Mouse (Mus musculus) midbrain, embryonic 15.5 days (tissue): Measurements from ENCODE around the gene Hist1h1b. TPM values are rescaled to one million over a fixed set of nuclear protein-coding genes. Genes with fewer than 3 reads are reported as not detected.
"Not testable (repeated sequence)": the region's sequence is repeated elsewhere in the genome, so short reads cannot be mapped to it uniquely, and the experiment has no call there.

ENCODE experiments used
- ATAC-seq: fragments of 200-750 bp; cut with Nextera tagmentation; replicated peaks from 2 replicates; pipeline ENCODE4 v1.8.0; 2017; ENCODE audit warnings: moderate TSS enrichment
- H3K27ac ChIP-seq: fragments of 300-500 bp; sonication (generic); 2 replicates; pipeline ENCODE4 v1.5.1; 2015; ENCODE audit warnings: mild to moderate bottlenecking, inconsistent platforms
- H3K27me3 ChIP-seq: fragments of 300-500 bp; sonication (generic); replicated peaks from 2 replicates; pipeline ENCODE4 v1.6.1; 2015; ENCODE audit warnings: inconsistent platforms
- H3K36me3 ChIP-seq: fragments of 300-500 bp; sonication (generic); replicated peaks from 2 replicates; pipeline ENCODE4 v1.6.1; 2015; ENCODE audit warnings: inconsistent platforms
- H3K4me1 ChIP-seq: fragments of 300-500 bp; sonication (generic); 2 replicates; pipeline ENCODE4 v1.6.1; 2015; ENCODE audit warnings: inconsistent platforms
- H3K4me2 ChIP-seq: fragments of 300-500 bp; sonication (generic); 2 replicates; pipeline ENCODE4 v1.6.1; 2015; ENCODE audit warnings: inconsistent platforms, mild to moderate bottlenecking, moderate library complexity
- H3K4me3 ChIP-seq: fragments of 300-500 bp; sonication (generic); 2 replicates; pipeline ENCODE4 v1.5.1; 2015; ENCODE audit warnings: mild to moderate bottlenecking, inconsistent platforms
- H3K9ac ChIP-seq: fragments of 300-500 bp; sonication (generic); 2 replicates; pipeline ENCODE4 v1.6.1; 2015; ENCODE audit warnings: mild to moderate bottlenecking, inconsistent platforms
- H3K9me3 ChIP-seq: fragments of 300-500 bp; sonication (generic); 2 replicates; pipeline ENCODE4 v1.6.1; 2016; ENCODE audit warnings: inconsistent platforms
- WGBS: fragments of 180-500 bp; shearing (Covaris S2); methylation state at CpG from one replicate; pipeline ENCODE4 v1.1.7; 2015; ENCODE audit warnings: mixed read lengths; 5-methylcytosine and 5-hydroxymethylcytosine counted together
- polyA plus RNA-seq: library from polyadenylated mRNA; unstranded; fragments of >200 nt; fragmentation: Nextera tagmentation; extraction: Ambion mirVana; gene quantifications from 2 replicates; pipeline ENCODE4 v1.2.1, GENCODE M21; 2015

The Hist1h1b gene
- polyA plus RNA-seq, 1 experiment from 2014 or later = 3.4 TPM

DNA sequence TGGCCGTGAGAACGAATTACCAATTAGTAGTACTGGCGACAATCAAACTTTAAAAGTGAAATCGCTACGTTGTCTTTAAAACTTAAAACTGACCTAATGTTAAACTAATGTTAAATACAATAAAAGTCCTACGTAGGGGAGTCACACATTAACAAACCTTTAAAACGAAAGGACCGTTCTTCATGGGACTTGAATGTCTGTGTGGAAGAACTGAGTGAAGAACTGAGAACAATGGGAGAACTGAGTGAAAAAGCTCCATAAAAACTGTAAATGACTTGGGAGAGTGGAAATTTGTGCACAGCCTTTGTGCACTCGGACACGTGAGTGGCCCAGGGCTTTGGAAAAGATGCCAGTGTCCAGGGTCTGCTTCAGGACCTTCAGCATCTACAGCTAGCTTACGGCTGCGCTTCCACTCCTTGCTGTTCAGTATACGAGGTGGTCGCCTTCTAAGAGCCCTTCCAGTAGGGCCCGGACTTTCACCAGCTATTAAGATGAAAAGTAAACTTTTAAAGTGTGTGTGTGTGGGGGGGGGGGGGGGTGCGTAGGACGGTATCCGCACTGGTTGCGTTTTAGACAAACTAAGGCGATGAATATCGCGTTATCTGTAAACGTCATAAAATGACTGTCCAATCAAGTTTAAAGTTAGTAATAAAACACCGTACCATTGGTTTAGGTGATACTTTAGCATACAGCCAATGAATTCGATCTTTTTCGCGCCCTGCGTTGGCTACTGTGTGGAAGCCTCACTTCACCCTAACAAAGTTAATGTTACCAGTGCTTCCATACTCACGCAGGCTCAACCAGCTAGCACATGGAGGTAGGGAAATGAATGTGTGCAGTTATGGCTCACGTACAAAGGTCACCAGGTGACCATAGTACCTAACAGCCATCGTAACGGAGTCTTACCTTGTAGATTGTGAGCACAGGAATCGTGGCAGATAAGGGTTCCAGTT, 1.3 kb downstream of the Hist1h1b start:
- H3K27me3 ChIP-seq = no peaks in the 10 kb centered on the region
- WGBS = 5% methylated on average over 33 of the region's 33 CpGs
- no peaks in the 10 kb centered on the region for H3K9me3 ChIP-seq
- H3K9ac ChIP-seq = peak overlapping the region; percentile 51
- peaks cover 36% of the 10 kb centered on the region for H3K4me1 ChIP-seq
- H3K4me2 ChIP-seq = peak overlapping the region; percentile 94
- H3K36me3 ChIP-seq = no peaks in the 10 kb centered on the region
- peak; percentile 96 for ATAC-seq
- peak overlapping the region; percentile 68 for H3K27ac ChIP-seq
- H3K4me3 ChIP-seq = peak overlapping the region; percentile 54

- no peak for ATAC-seq
- 71% methylated on average over 1 of the region's 1 CpGs for WGBS
Measured at GRCm38 (mm10) chr13:21755707-21756106, 24.7 kb downstream of the Hist1h1b start.

DNA sequence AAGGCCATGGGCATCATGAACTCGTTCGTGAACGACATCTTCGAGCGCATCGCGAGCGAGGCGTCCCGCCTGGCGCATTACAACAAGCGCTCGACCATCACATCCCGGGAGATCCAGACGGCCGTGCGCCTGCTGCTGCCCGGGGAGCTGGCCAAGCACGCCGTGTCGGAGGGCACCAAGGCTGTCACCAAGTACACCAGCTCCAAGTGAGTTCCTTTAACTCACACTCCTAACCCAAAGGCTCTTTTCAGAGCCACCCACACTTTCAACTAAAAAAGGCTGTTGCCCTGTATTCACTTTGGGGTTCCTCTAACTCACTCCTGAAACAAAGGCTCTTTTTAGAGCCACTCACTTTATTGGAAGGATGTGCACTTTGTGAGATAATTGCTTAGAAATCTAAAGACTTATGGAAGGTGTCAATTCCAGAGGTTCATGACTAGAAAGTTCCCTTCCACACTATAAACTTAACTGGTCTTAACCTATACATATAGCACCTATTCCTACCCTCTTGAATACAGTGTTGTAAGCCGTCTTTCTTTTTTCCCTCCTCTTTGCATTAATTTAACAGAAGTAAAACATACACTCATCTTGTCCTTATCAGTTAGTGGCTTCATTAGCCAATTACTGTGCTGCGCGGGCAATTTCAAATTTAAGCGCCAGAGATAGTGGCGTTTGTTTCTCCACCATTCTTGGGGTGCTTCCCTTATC, 26.0 kb downstream of the Hist1h1b start:
- H3K9ac ChIP-seq = peak overlapping the region; percentile 31
- under 1% methylated on average over 26 of the region's 26 CpGs for WGBS
- ATAC-seq = peak; percentile 2

More at GRCm38 (mm10) chr13:21755707-21756106, 24.7 kb downstream of the Hist1h1b start:
- H3K9ac ChIP-seq = no peak overlapping the region
- no peak overlapping the region for H3K4me3 ChIP-seq
- no peaks in the 10 kb centered on the region for H3K36me3 ChIP-seq
- no peaks in the 10 kb centered on the region for H3K9me3 ChIP-seq
- H3K27ac ChIP-seq = no peak overlapping the region
- H3K27me3 ChIP-seq = no peaks in the 10 kb centered on the region
- H3K4me1 ChIP-seq = peaks cover 14% of the 10 kb centered on the region
- no peak overlapping the region for H3K4me2 ChIP-seq

DNA sequence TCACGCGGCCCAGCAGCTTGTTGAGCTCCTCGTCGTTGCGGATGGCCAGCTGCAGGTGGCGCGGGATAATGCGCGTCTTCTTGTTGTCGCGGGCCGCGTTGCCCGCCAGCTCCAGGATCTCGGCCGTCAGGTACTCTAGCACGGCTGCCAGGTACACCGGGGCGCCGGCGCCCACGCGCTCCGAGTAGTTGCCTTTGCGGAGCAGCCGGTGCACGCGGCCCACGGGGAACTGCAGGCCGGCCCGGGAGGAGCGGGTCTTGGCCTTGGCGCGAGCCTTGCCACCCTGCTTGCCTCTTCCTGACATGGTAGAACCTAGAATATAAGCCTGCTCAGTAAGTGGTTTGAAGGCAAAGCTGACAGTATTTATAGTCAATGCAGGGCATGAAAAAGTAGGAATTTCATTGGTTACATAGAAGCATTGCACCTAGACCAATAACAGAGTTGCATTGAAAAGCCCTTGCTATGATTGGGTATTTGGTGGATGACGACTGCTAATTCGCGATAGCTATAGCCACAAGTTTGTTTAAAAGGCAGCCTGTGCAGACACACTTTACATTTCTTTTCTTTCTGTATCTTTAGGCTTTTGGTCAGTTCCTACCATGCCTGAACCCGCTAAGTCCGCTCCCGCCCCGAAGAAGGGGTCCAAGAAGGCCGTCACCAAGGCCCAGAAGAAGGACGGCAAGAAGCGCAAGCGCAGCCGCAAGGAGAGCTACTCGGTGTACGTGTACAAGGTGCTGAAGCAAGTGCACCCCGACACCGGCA, 26.7 kb downstream of the Hist1h1b start, which contains the start of the genes Hist1h2ak and Hist1h2bn:
Gene Hist1h2ak (minus strand): TSS at position 304 of the 762 bp plus-strand sequence.
Gene Hist1h2bn (plus strand): TSS at position 600 of the 762 bp plus-strand sequence.
- peak within 1 kb of the TSS; percentile 79 for H3K4me2 ChIP-seq
- H3K27ac ChIP-seq = peak within 1 kb of the TSS; percentile 95
- H3K36me3 ChIP-seq, H3K9me3 ChIP-seq, H3K27me3 ChIP-seq: not testable (repeated sequence)
- under 1% methylated on average over 47 of the region's 50 CpGs for WGBS
- peak within 1 kb of the TSS; percentile 42 for H3K9ac ChIP-seq
- peaks cover 22% of the 10 kb centered on the region for H3K4me1 ChIP-seq
- ATAC-seq = peak; percentile 97
- peak within 1 kb of the TSS; percentile 49 for H3K4me3 ChIP-seq

More for the DNA sequence above, 26.0 kb downstream of the Hist1h1b start:
- peak overlapping the region; percentile 49 for H3K4me3 ChIP-seq
- peak overlapping the region; percentile 95; the same call in 1 of the 2 replicates for H3K27ac ChIP-seq
- not testable (repeated sequence) for H3K27me3 ChIP-seq, H3K9me3 ChIP-seq, H3K36me3 ChIP-seq
- H3K4me1 ChIP-seq = peaks cover 16% of the 10 kb centered on the region
- peak overlapping the region; percentile 79 for H3K4me2 ChIP-seq

DNA sequence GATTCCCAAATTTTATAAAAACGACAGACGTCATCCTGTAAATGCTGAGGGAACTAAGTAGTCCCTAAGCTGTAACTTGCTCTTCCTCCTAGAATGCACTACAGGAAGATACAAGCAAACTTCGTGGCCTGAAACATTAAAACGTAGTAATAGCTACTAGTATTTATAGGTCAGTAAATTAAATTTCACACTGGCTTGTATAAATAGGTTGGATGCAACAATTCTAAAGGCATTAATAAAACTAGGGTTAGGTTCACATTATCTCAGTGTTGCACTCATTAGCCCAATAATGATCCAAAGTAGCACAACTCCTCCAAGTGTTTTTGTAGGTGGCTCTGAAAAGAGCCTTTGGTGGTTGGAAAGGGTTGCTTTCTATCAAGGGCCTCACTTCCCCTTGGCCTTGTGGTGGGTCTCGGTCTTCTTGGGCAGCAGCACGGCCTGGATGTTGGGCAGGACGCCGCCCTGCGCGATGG, 27.3 kb downstream of the Hist1h1b start:
- no peaks in the 10 kb centered on the region for H3K27me3 ChIP-seq
- H3K36me3 ChIP-seq = no peaks in the 10 kb centered on the region
- peak overlapping the region; percentile 79 for H3K4me2 ChIP-seq
- peak overlapping the region; percentile 49 for H3K4me3 ChIP-seq
- no peaks in the 10 kb centered on the region for H3K9me3 ChIP-seq
- peaks cover 26% of the 10 kb centered on the region for H3K4me1 ChIP-seq
- 2% methylated on average over 10 of the region's 10 CpGs for WGBS
- ATAC-seq = no peak
- H3K27ac ChIP-seq = peak overlapping the region; percentile 95
- H3K9ac ChIP-seq = peak overlapping the region; percentile 42

GRCm38 (mm10) chr13:21752356-21752755, 28.1 kb downstream of the Hist1h1b start:
- H3K9me3 ChIP-seq = no peaks in the 10 kb centered on the region
- no peaks in the 10 kb centered on the region for H3K36me3 ChIP-seq
- H3K4me3 ChIP-seq = no peak overlapping the region
- no peak overlapping the region for H3K9ac ChIP-seq
- no peak overlapping the region for H3K4me2 ChIP-seq
- H3K4me1 ChIP-seq = peaks cover 26% of the 10 kb centered on the region
- no peaks in the 10 kb centered on the region for H3K27me3 ChIP-seq
- H3K27ac ChIP-seq = 0 out of 2 replicates have a peak overlapping the region, but pooled peaks have one; percentile 12
- ATAC-seq = no peak
- WGBS = 46% methylated on average over 3 of the region's 3 CpGs

DNA sequence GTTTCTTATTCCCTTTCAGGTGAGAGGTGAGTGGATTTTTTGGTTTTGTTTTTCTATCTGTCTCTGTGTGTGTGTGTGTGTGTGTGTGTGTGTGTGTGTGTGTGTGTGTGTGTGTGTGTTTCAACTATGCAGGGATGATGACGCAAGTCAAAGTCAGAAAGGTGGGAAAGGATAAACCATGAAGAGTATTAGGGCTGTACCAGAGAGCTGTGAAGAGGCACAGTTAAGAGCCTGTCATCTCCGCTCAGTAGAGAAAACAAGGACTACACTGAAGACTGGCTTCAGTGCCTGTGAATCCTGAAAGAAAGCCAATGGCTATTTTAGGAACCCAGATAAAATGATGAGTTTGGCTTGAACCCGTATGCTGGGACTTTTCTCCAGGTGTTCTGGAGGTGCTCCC, 28.6 kb downstream of the Hist1h1b start:
- WGBS = 78% methylated on average over 3 of the region's 3 CpGs

DNA sequence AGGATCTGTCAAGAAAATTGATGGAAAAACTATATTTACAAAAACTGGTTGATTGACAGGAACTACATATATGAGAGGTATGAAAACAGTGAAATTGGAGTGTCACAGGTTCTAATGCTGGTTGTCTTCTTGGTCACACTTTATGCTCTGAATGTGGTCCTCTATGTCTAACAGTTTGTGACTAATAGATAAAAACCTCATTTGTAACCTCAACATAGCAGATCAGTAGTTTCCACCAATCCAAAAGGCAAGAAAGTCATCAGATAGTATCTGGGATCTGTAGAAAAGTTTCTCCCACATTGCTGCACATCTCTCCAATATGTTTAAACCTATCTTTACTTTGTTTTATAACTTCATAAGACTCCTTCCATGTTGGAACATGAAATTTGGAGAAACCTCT, 29.0 kb downstream of the Hist1h1b start:
- H3K36me3 ChIP-seq = no peaks in the 10 kb centered on the region
- H3K4me3 ChIP-seq = no peak overlapping the region
- no peak overlapping the region for H3K27ac ChIP-seq
- ATAC-seq = no peak
- no peak overlapping the region for H3K4me2 ChIP-seq
- no peaks in the 10 kb centered on the region for H3K9me3 ChIP-seq
- H3K4me1 ChIP-seq = peaks cover 26% of the 10 kb centered on the region
- no peak overlapping the region for H3K9ac ChIP-seq
- no peaks in the 10 kb centered on the region for H3K27me3 ChIP-seq

More for the DNA sequence above, 28.6 kb downstream of the Hist1h1b start:
- ATAC-seq = no peak
- H3K27me3 ChIP-seq = no peaks in the 10 kb centered on the region
- H3K27ac ChIP-seq = no peak overlapping the region
- no peaks in the 10 kb centered on the region for H3K9me3 ChIP-seq
- no peak overlapping the region for H3K4me3 ChIP-seq
- peaks cover 26% of the 10 kb centered on the region for H3K4me1 ChIP-seq
- H3K9ac ChIP-seq = no peak overlapping the region
- H3K4me2 ChIP-seq = no peak overlapping the region
- no peaks in the 10 kb centered on the region for H3K36me3 ChIP-seq

GRCm38 (mm10) chr13:21750159-21751017, 30.0 kb downstream of the Hist1h1b start, which contains the start of gene Hist1h4k:
Gene Hist1h4k (minus strand): TSS chr13:21750505.
- Histone ChIP-seq H3K4me3 (peak within 1 kb of the TSS; percentile 49), H3K4me2 (peak within 1 kb of the TSS; percentile 68), H3K9ac (peak within 1 kb of the TSS; percentile 45), H3K27ac (peak within 1 kb of the TSS; percentile 90), H3K4me1 (peaks cover 26% of the 10 kb centered on the region)
- H3K27me3 ChIP-seq, H3K9me3 ChIP-seq, H3K36me3 ChIP-seq: not testable (repeated sequence)
- peak; percentile 88 for ATAC-seq
- under 1% methylated on average over 46 of the region's 56 CpGs for WGBS

GRCm38 (mm10) chr13:21749387-21750158, 30.9 kb downstream of the Hist1h1b start:
- peaks cover 21% of the 10 kb centered on the region for H3K4me1 ChIP-seq
- H3K9ac ChIP-seq = peak overlapping the region; percentile 45
- no peak for ATAC-seq
- no peaks in the 10 kb centered on the region for H3K36me3 ChIP-seq
- H3K4me3 ChIP-seq = peak overlapping the region; percentile 49
- H3K27me3 ChIP-seq = no peaks in the 10 kb centered on the region
- H3K27ac ChIP-seq = peak overlapping the region; percentile 90
- H3K9me3 ChIP-seq = no peaks in the 10 kb centered on the region
- peak overlapping the region; percentile 68 for H3K4me2 ChIP-seq
- 4% methylated on average over 5 of the region's 5 CpGs for WGBS
